Mouse (Mus musculus) intestine, postnatal 0 days (tissue): ENCODE results near the gene Cabp7. TPM values are rescaled to one million over a fixed set of nuclear protein-coding genes. Genes with fewer than 3 reads are reported as not detected.

Experiments used
- ATAC-seq: fragments of 200-750 bp; cut with Nextera tagmentation; 2 replicates; pipeline ENCODE4 v1.8.0; 2017; ENCODE audit warnings: mild to moderate bottlenecking, moderate TSS enrichment, moderate library complexity
- H3K27ac ChIP-seq: fragments of 300-500 bp; sonication (generic); 2 replicates; pipeline ENCODE4 v1.5.1; 2014; ENCODE audit warnings: mild to moderate bottlenecking, low read depth, low read length, moderate library complexity
- H3K27me3 ChIP-seq: fragments of 300-500 bp; sonication (generic); replicated peaks from 2 replicates; pipeline ENCODE4 v1.6.1; 2014; ENCODE audit warnings: low read length, mixed read lengths; ENCODE audit not compliant: control insufficient read depth, insufficient read depth
- H3K36me3 ChIP-seq: fragments of 300-500 bp; sonication (generic); 2 replicates; pipeline ENCODE4 v1.6.1; 2014; ENCODE audit warnings: mild to moderate bottlenecking, moderate library complexity; ENCODE audit not compliant: control insufficient read depth, insufficient read depth
- H3K4me1 ChIP-seq: fragments of 300-500 bp; sonication (generic); replicated peaks from 2 replicates; pipeline ENCODE4 v1.6.1; 2014; ENCODE audit warnings: antibody characterized with exemption, low read length, mixed read lengths; ENCODE audit not compliant: control insufficient read depth, insufficient read depth
- H3K4me2 ChIP-seq: fragments of 300-500 bp; sonication (generic); replicated peaks from 2 replicates; pipeline ENCODE4 v1.6.1; 2014; ENCODE audit warnings: low read depth, mild to moderate bottlenecking, moderate library complexity
- H3K4me3 ChIP-seq: fragments of 300-500 bp; sonication (generic); 2 replicates; pipeline ENCODE4 v1.5.1; 2014; ENCODE audit warnings: low read depth, low read length
- H3K9ac ChIP-seq: fragments of 300-500 bp; sonication (generic); 2 replicates; pipeline ENCODE4 v1.6.1; 2014; ENCODE audit warnings: mild to moderate bottlenecking, low read depth, low read length
- H3K9me3 ChIP-seq: fragments of 300-500 bp; sonication (generic); 2 replicates; pipeline ENCODE4 v1.6.1; 2016; ENCODE audit warnings: mixed run types; ENCODE audit not compliant: control insufficient read depth
- CTCF ChIP-seq: sonication (generic); IDR thresholded peaks from 2 replicates; pipeline ENCODE4 v1.5.1; 2016; ENCODE audit warnings: low read depth, mild to moderate bottlenecking, control low read depth, antibody characterized with exemption, moderate library complexity
- WGBS: fragments of 180-500 bp; shearing (Covaris S2); extraction: QIAGEN DNeasy Blood & Tissue Kit; methylation state at CpG from one replicate; pipeline ENCODE4 v1.1.7; 2014; 5-methylcytosine and 5-hydroxymethylcytosine counted together
- polyA plus RNA-seq: library from polyadenylated mRNA; unstranded; fragments of >200 nt; fragmentation: Nextera tagmentation; extraction: Ambion mirVana; gene quantifications from 2 replicates; pipeline ENCODE4 v1.2.1, GENCODE M21; 2015

Cabp7 gene
- polyA plus RNA-seq, result 0.10 and 0.13 TPM in 2 replicates

- no peaks in the 10 kb centered on the region for H3K9me3 ChIP-seq
- no peak for TF ChIP-seq CTCF
- WGBS, result 1% methylated on average over 25 of the region's 73 CpGs
- H3K4me3 ChIP-seq, result peak within 1 kb of the TSS; percentile 51
- H3K4me1 ChIP-seq, result no peaks in the 10 kb centered on the region
- H3K9ac ChIP-seq, result no peak within 1 kb of the TSS
- ATAC-seq, result no peak
- H3K36me3 ChIP-seq, result no peaks in the 10 kb centered on the region
- peak within 1 kb of the TSS; percentile 87 for H3K4me2 ChIP-seq
- no peak within 1 kb of the TSS for H3K27ac ChIP-seq
- H3K27me3 ChIP-seq, result peaks cover 70% of the 10 kb centered on the region
Observed at GRCm38 (mm10) chr11:4746733-4747132, at the start of gene Cabp7. TSS of gene Cabp7 (minus strand) at chr11:4746778.

GRCm38 (mm10) chr11:4793006-4793405 is 46.4 kb upstream of the Cabp7 start:
- H3K4me3 ChIP-seq, result no peak overlapping the region
- no peak overlapping the region for H3K4me2 ChIP-seq
- H3K36me3 ChIP-seq, result peaks cover 53% of the 10 kb centered on the region
- WGBS, result 63% methylated on average over 3 of the region's 3 CpGs
- no peak for ATAC-seq
- H3K9me3 ChIP-seq, result no peaks in the 10 kb centered on the region
- H3K27ac ChIP-seq, result no peak overlapping the region
- no peaks in the 10 kb centered on the region for H3K4me1 ChIP-seq
- no peak for TF ChIP-seq CTCF
- H3K27me3 ChIP-seq, result no peaks in the 10 kb centered on the region
- no peak overlapping the region for H3K9ac ChIP-seq

GRCm38 (mm10) chr11:4791549-4791948 is 45.0 kb upstream of the Cabp7 start:
- no peak for ATAC-seq
- H3K9me3 ChIP-seq, result no peaks in the 10 kb centered on the region
- H3K4me3 ChIP-seq, result no peak overlapping the region
- H3K27ac ChIP-seq, result no peak overlapping the region
- H3K27me3 ChIP-seq, result no peaks in the 10 kb centered on the region
- no peak overlapping the region for H3K9ac ChIP-seq
- H3K4me2 ChIP-seq, result no peak overlapping the region
- 88% methylated on average over 6 of the region's 6 CpGs for WGBS
- H3K4me1 ChIP-seq, result no peaks in the 10 kb centered on the region
- H3K36me3 ChIP-seq, result peaks cover 58% of the 10 kb centered on the region
- TF ChIP-seq CTCF, result no peak

- Histone ChIP-seq H3K4me1 (no peaks in the 10 kb centered on the region), H3K4me2 (no peak overlapping the region), H3K27me3 (no peaks in the 10 kb centered on the region), H3K4me3 (no peak overlapping the region), H3K27ac (no peak overlapping the region), H3K9me3 (no peaks in the 10 kb centered on the region), H3K36me3 (peaks cover 74% of the 10 kb centered on the region), H3K9ac (no peak overlapping the region)
- over 99% methylated on average over 5 of the region's 5 CpGs for WGBS
- TF ChIP-seq CTCF, result no peak
- ATAC-seq, result no peak
Observed at GRCm38 (mm10) chr11:4789691-4790090, 43.1 kb upstream of the Cabp7 start.

- Histone ChIP-seq H3K9ac (no peak overlapping the region), H3K4me2 (no peak overlapping the region), H3K27me3 (no peaks in the 10 kb centered on the region), H3K4me1 (no peaks in the 10 kb centered on the region), H3K9me3 (no peaks in the 10 kb centered on the region), H3K36me3 (peaks cover 55% of the 10 kb centered on the region), H3K4me3 (no peak overlapping the region), H3K27ac (no peak overlapping the region)
- WGBS, result 75% methylated on average over 5 of the region's 5 CpGs
- no peak for TF ChIP-seq CTCF
- ATAC-seq, result no peak
Observed at GRCm38 (mm10) chr11:4784629-4785142, 38.1 kb upstream of the Cabp7 start.

- peaks cover 51% of the 10 kb centered on the region for H3K36me3 ChIP-seq
- 93% methylated on average over 3 of the region's 3 CpGs for WGBS
Observed at GRCm38 (mm10) chr11:4783116-4783515, 36.5 kb upstream of the Cabp7 start.

GRCm38 (mm10) chr11:4780927-4781326 is 34.3 kb upstream of the Cabp7 start:
- 76% methylated on average over 3 of the region's 3 CpGs for WGBS
- Histone ChIP-seq H3K36me3 (peaks cover 46% of the 10 kb centered on the region), H3K27me3 (no peaks in the 10 kb centered on the region), H3K9me3 (no peaks in the 10 kb centered on the region), H3K27ac (no peak overlapping the region), H3K4me1 (no peaks in the 10 kb centered on the region), H3K4me3 (no peak overlapping the region), H3K4me2 (no peak overlapping the region), H3K9ac (no peak overlapping the region)
- TF ChIP-seq CTCF, result no peak
- ATAC-seq, result no peak

More at GRCm38 (mm10) chr11:4783116-4783515, 36.5 kb upstream of the Cabp7 start:
- H3K4me1 ChIP-seq, result no peaks in the 10 kb centered on the region
- no peak for TF ChIP-seq CTCF
- no peak overlapping the region for H3K4me3 ChIP-seq
- H3K4me2 ChIP-seq, result no peak overlapping the region
- no peaks in the 10 kb centered on the region for H3K9me3 ChIP-seq
- H3K9ac ChIP-seq, result no peak overlapping the region
- H3K27ac ChIP-seq, result no peak overlapping the region
- no peaks in the 10 kb centered on the region for H3K27me3 ChIP-seq
- no peak for ATAC-seq
